Mouse (Mus musculus): ENCODE measurements around the gene Fermt3. TPM values are rescaled to one million over a fixed set of nuclear protein-coding genes. Genes with fewer than 3 reads are reported as not detected.

Gene Fermt3
- 4.8 and 5.3 TPM in 2 replicates for polyA plus RNA-seq (2012; rRNA removed)

- no peak for TF ChIP-seq CTCF (IDR thresholded peaks at IDR 0.05; ENCODE audit: borderline replicate concordance, extremely low read depth, insufficient read depth, insufficient read length)
- TF ChIP-seq POLR2A (IDR thresholded peaks at IDR 0.05; ENCODE audit: borderline replicate concordance, extremely low read depth, insufficient read depth, insufficient read length, poor library complexity, severe bottlenecking), result no peak
- DNase-seq (ENCODE audit: low read depth), result no peak
Observed at GRCm38 (mm10) chr19:7019191-7019590, at the start of gene Fermt3. Gene Fermt3 (minus strand): TSS chr19:7019469.

- peak; percentile 92 for DNase-seq (ENCODE audit: low read depth)
- TF ChIP-seq CTCF (IDR thresholded peaks at IDR 0.05; ENCODE audit: borderline replicate concordance, extremely low read depth, insufficient read depth, insufficient read length) (peak; percentile 94), POLR2A (IDR thresholded peaks at IDR 0.05; ENCODE audit: borderline replicate concordance, extremely low read depth, insufficient read depth, insufficient read length, poor library complexity, severe bottlenecking) (no peak)
Observed at GRCm38 (mm10) chr19:7068136-7068535, 48.9 kb upstream of the Fermt3 start.

GRCm38 (mm10) chr19:7067344-7068050, 48.2 kb upstream of the Fermt3 start:
- TF ChIP-seq POLR2A (IDR thresholded peaks at IDR 0.05; ENCODE audit: borderline replicate concordance, extremely low read depth, insufficient read depth, insufficient read length, poor library complexity, severe bottlenecking), result no peak
- TF ChIP-seq CTCF (IDR thresholded peaks at IDR 0.05; ENCODE audit: borderline replicate concordance, extremely low read depth, insufficient read depth, insufficient read length), result no peak

GRCm38 (mm10) chr19:7066828-7067342, 47.6 kb upstream of the Fermt3 start:
- TF ChIP-seq CTCF (IDR thresholded peaks at IDR 0.05; ENCODE audit: borderline replicate concordance, extremely low read depth, insufficient read depth, insufficient read length) (no peak), POLR2A (IDR thresholded peaks at IDR 0.05; ENCODE audit: borderline replicate concordance, extremely low read depth, insufficient read depth, insufficient read length, poor library complexity, severe bottlenecking) (no peak)
- DNase-seq (ENCODE audit: low read depth), result no peak

More at GRCm38 (mm10) chr19:7067344-7068050, 48.2 kb upstream of the Fermt3 start:
- no peak for DNase-seq (ENCODE audit: low read depth)

- DNase-seq (ENCODE audit: low read depth), result peak; percentile 81
- TF ChIP-seq POLR2A (IDR thresholded peaks at IDR 0.05; ENCODE audit: borderline replicate concordance, extremely low read depth, insufficient read depth, insufficient read length, poor library complexity, severe bottlenecking) (no peak), CTCF (IDR thresholded peaks at IDR 0.05; ENCODE audit: borderline replicate concordance, extremely low read depth, insufficient read depth, insufficient read length) (no peak)
Observed at GRCm38 (mm10) chr19:7066034-7066827, 47.0 kb upstream of the Fermt3 start.

GRCm38 (mm10) chr19:7064571-7064970, 45.3 kb upstream of the Fermt3 start:
- TF ChIP-seq CTCF (IDR thresholded peaks at IDR 0.05; ENCODE audit: borderline replicate concordance, extremely low read depth, insufficient read depth, insufficient read length), result peak; percentile 100
- no peak for TF ChIP-seq POLR2A (IDR thresholded peaks at IDR 0.05; ENCODE audit: borderline replicate concordance, extremely low read depth, insufficient read depth, insufficient read length, poor library complexity, severe bottlenecking)
- DNase-seq (ENCODE audit: low read depth), result peak; percentile 90

GRCm38 (mm10) chr19:7062916-7063315, 43.6 kb upstream of the Fermt3 start:
- DNase-seq (ENCODE audit: low read depth), result no peak
- TF ChIP-seq CTCF (IDR thresholded peaks at IDR 0.05; ENCODE audit: borderline replicate concordance, extremely low read depth, insufficient read depth, insufficient read length) (no peak), POLR2A (IDR thresholded peaks at IDR 0.05; ENCODE audit: borderline replicate concordance, extremely low read depth, insufficient read depth, insufficient read length, poor library complexity, severe bottlenecking) (no peak)

- TF ChIP-seq POLR2A (IDR thresholded peaks at IDR 0.05; ENCODE audit: borderline replicate concordance, extremely low read depth, insufficient read depth, insufficient read length, poor library complexity, severe bottlenecking) (no peak), CTCF (IDR thresholded peaks at IDR 0.05; ENCODE audit: borderline replicate concordance, extremely low read depth, insufficient read depth, insufficient read length) (no peak)
Observed at GRCm38 (mm10) chr19:7062110-7062509, 42.8 kb upstream of the Fermt3 start.

GRCm38 (mm10) chr19:7058541-7058940, 39.3 kb upstream of the Fermt3 start:
- TF ChIP-seq CTCF (IDR thresholded peaks at IDR 0.05; ENCODE audit: borderline replicate concordance, extremely low read depth, insufficient read depth, insufficient read length) (no peak), POLR2A (IDR thresholded peaks at IDR 0.05; ENCODE audit: borderline replicate concordance, extremely low read depth, insufficient read depth, insufficient read length, poor library complexity, severe bottlenecking) (no peak)

More at GRCm38 (mm10) chr19:7062110-7062509, 42.8 kb upstream of the Fermt3 start:
- DNase-seq (ENCODE audit: low read depth), result no peak

GRCm38 (mm10) chr19:7057722-7058207, 38.5 kb upstream of the Fermt3 start:
- DNase-seq (ENCODE audit: low read depth), result peak; percentile 86
- TF ChIP-seq CTCF (IDR thresholded peaks at IDR 0.05; ENCODE audit: borderline replicate concordance, extremely low read depth, insufficient read depth, insufficient read length) (peak; percentile 52; the same call in 1 of the 2 replicates), POLR2A (IDR thresholded peaks at IDR 0.05; ENCODE audit: borderline replicate concordance, extremely low read depth, insufficient read depth, insufficient read length, poor library complexity, severe bottlenecking) (no peak)

More at GRCm38 (mm10) chr19:7058541-7058940, 39.3 kb upstream of the Fermt3 start:
- DNase-seq (ENCODE audit: low read depth), result no peak

- DNase-seq (ENCODE audit: low read depth), result no peak
- no peak for TF ChIP-seq CTCF (IDR thresholded peaks at IDR 0.05; ENCODE audit: borderline replicate concordance, extremely low read depth, insufficient read depth, insufficient read length)
- no peak for TF ChIP-seq POLR2A (IDR thresholded peaks at IDR 0.05; ENCODE audit: borderline replicate concordance, extremely low read depth, insufficient read depth, insufficient read length, poor library complexity, severe bottlenecking)
Observed at GRCm38 (mm10) chr19:7057126-7057721, 38.0 kb upstream of the Fermt3 start.
